Mouse (Mus musculus) kidney, adult 2 months (tissue): ENCODE measurements around the gene Mab21l3.

Experiments used
- CTCF ChIP-seq: fragments of 200-500 bp; conservative IDR thresholded peaks from 2 replicates; pipeline ENCODE4 v1.5.1; 2011; ENCODE audit warnings: low read depth, mild to moderate bottlenecking, control low read depth, low read length, moderate library complexity, mixed read lengths; ENCODE audit not compliant: insufficient read depth, insufficient read length
- POLR2A ChIP-seq: fragments of 200-500 bp; IDR thresholded peaks from one replicate; pipeline ENCODE4 v1.6.1; 2011; ENCODE audit warnings: low read depth, low read length, control low read depth

GRCm38 (mm10) chr3:101797830-101798709, 50.7 kb downstream of the Mab21l3 start:
- TF ChIP-seq POLR2A (no peak), CTCF (no peak)
